Mouse (Mus musculus): Measurements from ENCODE around the gene Smc1b.

Smc1b gene

DNA sequence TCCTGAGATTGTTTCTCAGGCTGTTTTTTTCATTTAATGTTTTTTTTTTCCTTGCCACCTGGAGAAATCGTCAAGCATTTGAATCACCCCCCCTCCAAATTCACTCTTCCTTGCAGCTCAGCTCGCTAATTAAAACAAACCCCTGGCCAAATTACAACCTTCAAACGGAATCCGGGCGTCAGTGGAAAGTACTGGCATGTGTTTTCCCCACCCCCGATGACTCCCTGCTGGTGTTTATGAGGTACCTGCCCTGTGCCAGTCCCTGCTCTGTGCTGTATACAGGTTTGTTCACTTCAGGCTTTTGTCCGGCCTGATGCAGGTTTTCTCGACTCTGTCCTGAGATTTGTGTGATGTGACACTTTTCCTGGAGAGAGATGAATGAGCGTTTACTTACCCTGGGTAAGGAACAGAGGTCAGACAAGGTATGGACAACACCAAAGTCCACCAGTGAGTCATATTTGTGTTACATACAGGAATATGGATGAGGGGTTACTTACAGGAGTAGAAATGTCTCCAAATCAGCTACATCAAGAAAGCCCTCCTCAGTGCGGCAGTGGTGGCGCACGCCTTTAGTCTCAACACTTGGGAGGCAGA lies 35.4 kb upstream of the Smc1b start:
- no peak for TF ChIP-seq NANOG (IDR thresholded peaks at IDR 0.05; ENCODE audit: borderline replicate concordance, low read length)
- no peak for TF ChIP-seq POU5F1 (IDR thresholded peaks at IDR 0.05; ENCODE audit: borderline replicate concordance, low read length)
- TF ChIP-seq CTCF (conservative IDR thresholded peaks at IDR 0.05; ENCODE audit: low read length): no peak
- H3K4me1 ChIP-seq (replicated peaks; ENCODE audit: low read depth, low read length): peaks cover 46% of the 10 kb centered on the region
- peaks cover 42% of the 10 kb centered on the region for H3K27me3 ChIP-seq (ENCODE audit: insufficient read depth, low read length)
- H3K9me3 ChIP-seq (ENCODE audit: low read length): no peaks in the 10 kb centered on the region
- no peak overlapping the region for H3K4me3 ChIP-seq (replicated peaks; ENCODE audit: low read length)
- no peaks in the 10 kb centered on the region for H3K36me3 ChIP-seq (ENCODE audit: insufficient read depth, low read length)

DNA sequence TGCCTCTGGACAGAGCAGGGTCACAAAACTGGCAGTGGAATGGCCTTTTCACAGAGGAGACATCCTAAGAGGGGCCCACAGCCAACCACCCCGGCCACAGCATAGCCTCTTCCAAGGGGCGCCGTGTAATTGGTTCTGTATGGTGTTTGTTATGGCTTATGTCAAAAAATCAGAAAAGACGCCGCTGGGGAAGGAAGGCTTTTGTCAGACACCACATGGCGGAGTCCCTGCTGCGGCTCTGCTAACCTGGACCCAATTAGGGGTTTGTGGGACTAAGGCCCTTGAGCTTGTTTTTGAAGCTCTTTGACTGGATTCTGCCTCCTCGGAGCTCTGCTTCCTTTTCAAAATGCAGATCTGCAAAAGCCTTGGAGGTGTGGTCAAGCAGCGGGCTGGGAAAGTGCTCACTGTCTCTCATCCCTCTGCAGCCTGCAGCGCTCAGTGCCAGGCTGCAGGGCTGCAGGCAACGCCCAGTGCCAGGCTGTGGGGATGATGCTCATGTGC lies 34.7 kb upstream of the Smc1b start:
- Histone ChIP-seq H3K36me3 (ENCODE audit: insufficient read depth, low read length) (no peaks in the 10 kb centered on the region), H3K9me3 (ENCODE audit: low read length) (no peaks in the 10 kb centered on the region)
- TF ChIP-seq NANOG (IDR thresholded peaks at IDR 0.05; ENCODE audit: borderline replicate concordance, low read length): no peak
- TF ChIP-seq CTCF (conservative IDR thresholded peaks at IDR 0.05; ENCODE audit: low read length): no peak
- no peak for TF ChIP-seq POU5F1 (IDR thresholded peaks at IDR 0.05; ENCODE audit: borderline replicate concordance, low read length)

GRCm38 (mm10) chr15:85162693-85163663 lies 31.2 kb upstream of the Smc1b start:
- H3K4me1 ChIP-seq (replicated peaks; ENCODE audit: low read depth, low read length): peaks cover 46% of the 10 kb centered on the region
- no peak overlapping the region for H3K4me3 ChIP-seq (replicated peaks; ENCODE audit: low read length)
- no peaks in the 10 kb centered on the region for H3K36me3 ChIP-seq (ENCODE audit: insufficient read depth, low read length)
- H3K27me3 ChIP-seq (ENCODE audit: insufficient read depth, low read length): peaks cover 52% of the 10 kb centered on the region
- H3K9me3 ChIP-seq (ENCODE audit: low read length): peaks cover 3% of the 10 kb centered on the region
- no peak for TF ChIP-seq NANOG (IDR thresholded peaks at IDR 0.05; ENCODE audit: borderline replicate concordance, low read length)
- TF ChIP-seq CTCF (conservative IDR thresholded peaks at IDR 0.05; ENCODE audit: low read length): no peak
- TF ChIP-seq POU5F1 (IDR thresholded peaks at IDR 0.05; ENCODE audit: borderline replicate concordance, low read length): no peak

More for the DNA sequence above, 34.7 kb upstream of the Smc1b start:
- peaks cover 46% of the 10 kb centered on the region for H3K4me1 ChIP-seq (replicated peaks; ENCODE audit: low read depth, low read length)
- H3K4me3 ChIP-seq (replicated peaks; ENCODE audit: low read length): peak overlapping the region; percentile 43
- peaks cover 41% of the 10 kb centered on the region for H3K27me3 ChIP-seq (ENCODE audit: insufficient read depth, low read length)

DNA sequence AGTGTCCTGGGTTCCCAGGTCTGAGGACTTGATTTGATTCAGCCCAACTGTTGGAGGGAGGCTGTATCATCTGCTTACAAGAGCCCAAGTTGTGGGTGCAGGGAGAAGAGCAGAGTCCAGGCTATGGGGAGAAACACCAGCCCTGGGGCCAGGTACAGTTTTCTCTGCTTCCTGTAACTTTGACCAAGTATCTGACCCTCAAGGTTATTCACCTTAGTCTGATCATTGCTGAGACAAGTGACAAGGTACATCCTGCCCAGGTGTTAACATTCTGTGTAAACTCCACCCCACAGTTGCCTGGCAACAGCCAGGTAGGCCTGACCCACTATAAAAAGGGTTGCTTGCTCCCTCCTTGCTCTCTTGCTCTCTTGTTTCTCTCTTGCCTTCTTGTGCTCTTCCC lies 29.7 kb upstream of the Smc1b start:
- Histone ChIP-seq H3K4me3 (replicated peaks; ENCODE audit: low read length) (no peak overlapping the region), H3K9me3 (ENCODE audit: low read length) (peaks cover 10% of the 10 kb centered on the region), H3K27me3 (ENCODE audit: insufficient read depth, low read length) (peaks cover 49% of the 10 kb centered on the region), H3K36me3 (ENCODE audit: insufficient read depth, low read length) (no peaks in the 10 kb centered on the region), H3K4me1 (replicated peaks; ENCODE audit: low read depth, low read length) (peaks cover 37% of the 10 kb centered on the region)
- TF ChIP-seq CTCF (conservative IDR thresholded peaks at IDR 0.05; ENCODE audit: low read length) (no peak), NANOG (IDR thresholded peaks at IDR 0.05; ENCODE audit: borderline replicate concordance, low read length) (no peak)

DNA sequence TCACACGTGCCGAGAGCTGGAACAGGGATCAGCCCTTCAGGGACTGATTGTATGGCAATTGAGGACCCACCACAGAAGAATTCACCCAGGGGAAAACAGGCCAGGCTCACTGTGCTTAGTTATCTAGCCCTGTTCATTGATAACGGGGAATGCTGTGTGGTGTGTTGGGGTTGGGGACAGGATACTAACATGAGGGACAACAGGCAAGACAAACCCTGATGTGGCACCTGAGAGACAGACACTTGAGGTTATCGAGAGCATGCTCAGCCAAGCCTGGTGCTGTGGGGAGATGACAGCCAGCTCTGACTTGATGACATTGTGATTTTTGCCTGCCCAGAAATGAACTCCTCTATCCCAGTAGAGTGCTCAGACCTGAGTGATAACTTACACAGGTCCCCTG lies 24.4 kb upstream of the Smc1b start:
- peaks cover 42% of the 10 kb centered on the region for H3K27me3 ChIP-seq (ENCODE audit: insufficient read depth, low read length)
- TF ChIP-seq CTCF (conservative IDR thresholded peaks at IDR 0.05; ENCODE audit: low read length): no peak
- TF ChIP-seq NANOG (IDR thresholded peaks at IDR 0.05; ENCODE audit: borderline replicate concordance, low read length): no peak
- TF ChIP-seq POU5F1 (IDR thresholded peaks at IDR 0.05; ENCODE audit: borderline replicate concordance, low read length): no peak
- peaks cover 10% of the 10 kb centered on the region for H3K9me3 ChIP-seq (ENCODE audit: low read length)
- H3K4me3 ChIP-seq (replicated peaks; ENCODE audit: low read length): no peak overlapping the region
- peaks cover 10% of the 10 kb centered on the region for H3K4me1 ChIP-seq (replicated peaks; ENCODE audit: low read depth, low read length)
- H3K36me3 ChIP-seq (ENCODE audit: insufficient read depth, low read length): no peaks in the 10 kb centered on the region

DNA sequence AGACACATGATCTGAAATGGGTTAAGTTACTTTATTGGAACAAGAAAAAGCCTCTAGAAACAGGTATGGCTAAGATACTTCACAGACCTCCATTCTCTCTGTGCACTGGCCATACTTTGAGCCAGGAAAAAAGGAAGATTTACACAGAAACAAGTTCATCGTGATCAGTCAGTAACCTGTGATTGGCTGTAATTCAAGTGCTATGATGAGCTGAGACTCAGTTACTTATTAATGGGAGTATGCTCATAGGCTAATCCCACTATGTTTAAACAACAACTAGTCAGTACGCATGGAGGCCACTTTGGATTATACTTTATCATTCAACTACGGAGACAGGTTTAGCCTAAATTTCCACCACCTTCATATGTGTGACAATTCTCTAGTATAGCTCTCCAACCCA lies 22.3 kb upstream of the Smc1b start:
- no peak overlapping the region for H3K4me3 ChIP-seq (replicated peaks; ENCODE audit: low read length)
- no peak for TF ChIP-seq CTCF (conservative IDR thresholded peaks at IDR 0.05; ENCODE audit: low read length)

DNA sequence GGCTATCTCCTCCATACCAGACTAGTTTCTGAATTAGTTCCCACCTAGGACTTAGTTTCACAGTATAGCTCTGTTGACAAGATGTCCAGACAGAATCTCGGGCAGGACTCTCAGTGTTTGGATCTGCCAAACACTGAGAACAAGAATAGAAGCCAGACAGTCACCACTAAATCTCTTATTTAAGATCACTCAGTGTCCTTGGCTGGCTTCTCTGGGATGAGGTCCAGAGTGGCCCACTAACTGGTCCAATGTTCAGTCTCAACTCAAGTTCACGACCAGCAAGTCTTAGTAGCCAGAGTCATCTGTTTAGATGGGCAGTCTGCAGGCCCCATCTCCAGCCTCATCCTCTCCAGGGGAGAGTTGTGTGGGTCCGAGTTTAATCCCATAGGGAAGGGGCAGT lies 20.8 kb upstream of the Smc1b start:
- peaks cover 10% of the 10 kb centered on the region for H3K4me1 ChIP-seq (replicated peaks; ENCODE audit: low read depth, low read length)
- no peak overlapping the region for H3K4me3 ChIP-seq (replicated peaks; ENCODE audit: low read length)
- peaks cover 30% of the 10 kb centered on the region for H3K27me3 ChIP-seq (ENCODE audit: insufficient read depth, low read length)
- TF ChIP-seq CTCF (conservative IDR thresholded peaks at IDR 0.05; ENCODE audit: low read length): no peak
- TF ChIP-seq NANOG (IDR thresholded peaks at IDR 0.05; ENCODE audit: borderline replicate concordance, low read length): no peak
- TF ChIP-seq POU5F1 (IDR thresholded peaks at IDR 0.05; ENCODE audit: borderline replicate concordance, low read length): no peak
- peaks cover 3% of the 10 kb centered on the region; the same call in 1 of the 2 replicates for H3K9me3 ChIP-seq (ENCODE audit: low read length)
- H3K36me3 ChIP-seq (ENCODE audit: insufficient read depth, low read length): no peaks in the 10 kb centered on the region

More for the DNA sequence above, 22.3 kb upstream of the Smc1b start:
- H3K9me3 ChIP-seq (ENCODE audit: low read length): peaks cover 10% of the 10 kb centered on the region
- no peaks in the 10 kb centered on the region for H3K36me3 ChIP-seq (ENCODE audit: insufficient read depth, low read length)
- peaks cover 10% of the 10 kb centered on the region for H3K4me1 ChIP-seq (replicated peaks; ENCODE audit: low read depth, low read length)
- peaks cover 33% of the 10 kb centered on the region for H3K27me3 ChIP-seq (ENCODE audit: insufficient read depth, low read length)

DNA sequence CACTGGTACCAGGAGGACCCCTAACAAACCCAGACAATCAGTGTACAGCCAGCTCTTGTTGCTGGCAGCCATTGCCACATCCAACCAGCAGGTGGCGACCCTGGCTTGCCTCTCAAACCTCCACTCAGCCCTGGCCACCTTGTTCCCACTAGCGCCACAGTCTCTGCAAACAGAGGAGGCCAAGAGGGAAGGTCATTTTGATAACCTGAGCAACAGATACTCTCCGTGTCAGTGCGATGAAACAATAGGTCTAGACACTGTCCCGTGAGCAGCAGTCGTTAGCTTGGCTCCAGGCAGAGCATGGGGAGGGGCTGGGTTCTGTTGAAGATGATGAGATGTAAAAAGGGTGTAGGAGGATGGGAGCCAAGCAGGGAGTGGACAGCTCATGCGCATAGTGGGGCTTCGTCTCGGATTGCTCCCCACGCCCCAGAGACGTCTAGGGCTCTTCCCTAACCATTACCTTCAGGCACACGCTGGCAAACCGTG lies 19.7 kb upstream of the Smc1b start:
- H3K4me1 ChIP-seq (replicated peaks; ENCODE audit: low read depth, low read length): peaks cover 13% of the 10 kb centered on the region
- TF ChIP-seq POU5F1 (IDR thresholded peaks at IDR 0.05; ENCODE audit: borderline replicate concordance, low read length): no peak
- TF ChIP-seq CTCF (conservative IDR thresholded peaks at IDR 0.05; ENCODE audit: low read length): peak; percentile 95
- no peaks in the 10 kb centered on the region for H3K36me3 ChIP-seq (ENCODE audit: insufficient read depth, low read length)
- no peak overlapping the region for H3K4me3 ChIP-seq (replicated peaks; ENCODE audit: low read length)
- H3K9me3 ChIP-seq (ENCODE audit: low read length): peaks cover 5% of the 10 kb centered on the region; the same call in 1 of the 2 replicates
- H3K27me3 ChIP-seq (ENCODE audit: insufficient read depth, low read length): peaks cover 24% of the 10 kb centered on the region

Measured in E14TG2a.4 (cell line).